Mouse (Mus musculus) myocyte (in vitro differentiated cells): ENCODE measurements around the gene Crx. TPM values are rescaled to one million over a fixed set of nuclear protein-coding genes. Genes with fewer than 3 reads are reported as not detected.

ENCODE experiments used
- H3K27me3 ChIP-seq: one replicate; pipeline ENCODE4 v1.6.1; 2011; ENCODE audit not compliant: control insufficient read depth, insufficient read depth, insufficient read length
- H3K36me3 ChIP-seq: one replicate; pipeline ENCODE4 v1.6.1; 2011; ENCODE audit not compliant: control insufficient read depth, insufficient read depth
- H3K4me2 ChIP-seq: one replicate; pipeline ENCODE4 v1.6.1; 2011; ENCODE audit warnings: low read depth, control low read depth
- H3K4me3 ChIP-seq: one replicate; pipeline ENCODE4 v1.5.1; 2011; ENCODE audit warnings: mild to moderate bottlenecking, control low read depth, moderate library complexity
- H3K79me2 ChIP-seq: one replicate; pipeline ENCODE4 v1.6.1; 2011; ENCODE audit not compliant: control insufficient read depth, insufficient read depth
- H3ac ChIP-seq: one replicate; pipeline ENCODE4 v1.6.1; 2011; ENCODE audit not compliant: control insufficient read depth, insufficient read length
- CEBPB ChIP-seq: IDR thresholded peaks from 2 replicates; pipeline ENCODE4 v1.6.1; 2011; ENCODE audit warnings: mild to moderate bottlenecking, moderate library complexity; ENCODE audit not compliant: poor library complexity, insufficient read depth, severe bottlenecking
- E2F4 ChIP-seq: IDR thresholded peaks from one replicate; pipeline ENCODE4 v1.6.1; 2011; ENCODE audit warnings: mild to moderate bottlenecking, control low read depth, moderate library complexity; ENCODE audit not compliant: insufficient read depth
- MAX ChIP-seq: IDR thresholded peaks from one replicate; pipeline ENCODE4 v1.6.1; 2011; ENCODE audit warnings: low read depth, mild to moderate bottlenecking, control low read depth
- MYOD1 ChIP-seq, 3 experiments: IDR thresholded peaks; one replicate each; pipeline ENCODE4 v1.6.1; 2011; ENCODE audit warnings: control low read depth in 2 of 3, low read depth in 2 of 3, mild to moderate bottlenecking in 2 of 3, moderate library complexity in 1 of 3; ENCODE audit not compliant: insufficient read length in 2 of 3, control insufficient read depth in 1 of 3
- MYOG ChIP-seq, 3 experiments: IDR thresholded peaks; one replicate each; pipeline ENCODE4 v1.6.1; 2011; ENCODE audit warnings: control low read depth in 2 of 3, low read depth in 2 of 3, mild to moderate bottlenecking in 2 of 3; ENCODE audit not compliant: insufficient read length in 2 of 3, control insufficient read depth in 1 of 3, insufficient read depth in 1 of 3
- POLR2A ChIP-seq: IDR thresholded peaks from one replicate; pipeline ENCODE4 v1.6.1; 2011; ENCODE audit warnings: low read depth, mild to moderate bottlenecking, control low read depth, moderate library complexity; ENCODE audit not compliant: insufficient read length
- POLR2AphosphoS2 ChIP-seq: IDR thresholded peaks from one replicate; pipeline ENCODE4 v1.6.1; 2011; ENCODE audit warnings: low read depth, control low read depth; ENCODE audit not compliant: insufficient read length
- REST ChIP-seq: IDR thresholded peaks from one replicate; pipeline ENCODE4 v1.6.1; 2011; ENCODE audit warnings: mild to moderate bottlenecking, control low read depth, moderate library complexity; ENCODE audit not compliant: insufficient read depth, insufficient read length
- SRF ChIP-seq: IDR thresholded peaks from one replicate; pipeline ENCODE4 v1.6.1; 2011; ENCODE audit warnings: low read depth; ENCODE audit not compliant: control insufficient read depth, insufficient read length
- TCF12 ChIP-seq: IDR thresholded peaks from one replicate; pipeline ENCODE4 v1.6.1; 2011; ENCODE audit warnings: mild to moderate bottlenecking, control low read depth; ENCODE audit not compliant: poor library complexity, insufficient read depth, severe bottlenecking
- TCF3 ChIP-seq: IDR thresholded peaks from one replicate; pipeline ENCODE4 v1.6.1; 2011; ENCODE audit warnings: low read depth, control low read depth; ENCODE audit not compliant: insufficient read length
- USF1 ChIP-seq: IDR thresholded peaks from one replicate; pipeline ENCODE4 v1.6.1; 2011; ENCODE audit warnings: low read depth, mild to moderate bottlenecking, control low read depth, moderate library complexity
- polyA plus RNA-seq: library from polyadenylated mRNA; unstranded; fragments of >200 nt; fragmentation: generic; extraction: Trizol; gene quantifications from one replicate; pipeline ENCODE4 v1.2.1, GENCODE M21; 2012; ENCODE audit warnings: missing spikeins

Gene Crx
- polyA plus RNA-seq, 1 experiment: not detected

- no peak overlapping the region for H3K4me2 ChIP-seq
- peaks cover 16% of the 10 kb centered on the region for H3K27me3 ChIP-seq
- peaks cover 4% of the 10 kb centered on the region for H3K36me3 ChIP-seq
- no peak overlapping the region for H3K4me3 ChIP-seq
- H3K79me2 ChIP-seq: no peaks in the 10 kb centered on the region
- TF ChIP-seq USF1 (no peak), MYOG (IDR thresholded peaks at IDR 0.05; ENCODE audit: control insufficient read depth in 1 of 3, insufficient read depth in 1 of 3, insufficient read length in 2 of 3, low read depth in 2 of 3) (no peak), TCF12 (no peak), SRF (no peak), MYOD1 (IDR thresholded peaks at IDR 0.05; ENCODE audit: control insufficient read depth in 1 of 3, insufficient read length in 2 of 3, low read depth in 2 of 3) (no peak), CEBPB (no peak), POLR2A (no peak), E2F4 (no peak), REST (no peak), TCF3 (no peak), POLR2AphosphoS2 (no peak), MAX (no peak)
- no peak overlapping the region for H3ac ChIP-seq
These were observed 32.4 kb upstream of the Crx start for GRCm38 (mm10) chr7:15912183-15912582.

DNA sequence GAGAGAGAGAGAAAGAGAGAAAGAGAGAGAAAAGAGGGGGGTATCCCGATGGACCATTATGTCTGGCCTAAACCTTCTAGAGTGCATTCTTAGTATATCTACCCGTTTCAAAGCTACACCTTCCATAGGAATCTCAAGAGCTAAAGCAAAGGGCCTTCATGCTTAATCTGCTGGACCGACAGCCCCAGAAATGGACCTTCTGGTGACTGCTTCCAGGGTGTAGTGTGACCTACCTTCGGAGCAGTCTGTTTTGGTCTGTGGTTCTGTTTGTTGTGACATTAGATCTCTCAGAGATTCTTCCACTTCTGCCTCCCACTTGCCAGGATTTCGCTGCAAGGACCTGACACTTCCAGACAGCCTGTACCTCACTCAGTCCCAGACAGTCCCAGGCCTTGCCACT is 30.8 kb upstream of the Crx start:
- Histone ChIP-seq H3ac (no peak overlapping the region), H3K4me2 (no peak overlapping the region), H3K79me2 (no peaks in the 10 kb centered on the region), H3K27me3 (peaks cover 19% of the 10 kb centered on the region), H3K4me3 (no peak overlapping the region), H3K36me3 (no peaks in the 10 kb centered on the region)
- TF ChIP-seq MYOG (IDR thresholded peaks at IDR 0.05; ENCODE audit: control insufficient read depth in 1 of 3, insufficient read depth in 1 of 3, insufficient read length in 2 of 3, low read depth in 2 of 3) (no peak), USF1 (no peak), CEBPB (no peak), MAX (no peak), TCF3 (no peak)

DNA sequence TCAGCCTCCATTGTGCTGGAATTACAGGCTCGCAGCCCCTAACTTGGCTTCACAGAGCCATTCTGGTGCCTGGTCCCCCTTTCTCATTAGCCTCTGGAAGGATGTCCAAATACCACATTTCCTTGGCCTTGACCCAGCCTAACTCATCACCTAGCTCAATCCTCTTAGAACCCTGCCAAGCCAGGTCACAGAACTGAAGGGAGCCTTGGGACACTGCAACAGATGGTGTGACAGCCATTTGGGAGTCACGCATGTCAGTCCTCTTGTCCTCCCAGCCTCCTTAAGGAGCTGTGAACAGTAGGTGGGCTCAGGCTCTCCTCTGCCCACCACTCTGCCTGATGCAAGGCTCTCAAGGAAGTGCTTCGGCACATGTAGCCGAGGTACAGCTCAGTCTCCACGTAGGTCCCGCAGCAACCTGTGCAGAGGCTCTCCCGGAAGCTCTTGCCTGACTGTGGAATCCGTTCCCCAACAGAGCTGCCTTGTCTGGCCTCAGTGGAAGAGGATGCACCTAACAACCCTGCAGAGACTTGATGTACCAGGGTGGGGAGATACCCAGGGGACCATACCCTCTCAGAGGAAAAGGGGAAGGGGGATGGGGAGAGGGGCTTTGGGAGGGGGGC is 28.3 kb upstream of the Crx start:
- H3K4me2 ChIP-seq: no peak overlapping the region
- H3ac ChIP-seq: no peak overlapping the region
- TF ChIP-seq POLR2A (no peak), E2F4 (no peak)
- peaks cover 31% of the 10 kb centered on the region for H3K27me3 ChIP-seq
- no peaks in the 10 kb centered on the region for H3K79me2 ChIP-seq
- H3K36me3 ChIP-seq: no peaks in the 10 kb centered on the region
- no peak overlapping the region for H3K4me3 ChIP-seq

- no peaks in the 10 kb centered on the region for H3K79me2 ChIP-seq
These were observed 26.8 kb upstream of the Crx start for GRCm38 (mm10) chr7:15906602-15907001.

DNA sequence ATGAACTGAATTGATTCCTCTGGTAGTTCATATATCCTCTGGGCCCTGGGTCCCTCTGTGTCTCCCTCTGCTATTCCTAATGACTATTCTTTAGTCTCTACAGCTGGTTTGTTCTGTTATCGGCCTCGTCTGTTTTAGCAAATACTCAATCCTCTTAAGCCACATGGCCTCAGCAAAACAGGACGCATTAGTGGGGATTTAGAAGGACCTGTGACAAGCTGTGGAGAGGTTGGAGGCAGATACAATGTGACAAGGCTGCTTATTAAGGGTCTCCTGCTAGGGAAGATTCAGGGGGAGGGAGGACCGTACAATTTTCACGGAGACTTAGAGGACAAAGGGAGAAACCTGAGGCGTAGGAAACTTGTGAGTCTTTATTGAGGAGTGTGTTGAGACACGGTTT is 26.1 kb upstream of the Crx start:
- Histone ChIP-seq H3K36me3 (no peaks in the 10 kb centered on the region), H3K27me3 (peaks cover 31% of the 10 kb centered on the region), H3K4me3 (no peak overlapping the region), H3ac (no peak overlapping the region), H3K79me2 (no peaks in the 10 kb centered on the region), H3K4me2 (no peak overlapping the region)
- TF ChIP-seq REST (no peak), USF1 (no peak), SRF (no peak), POLR2A (no peak)

More at GRCm38 (mm10) chr7:15906602-15907001, 26.8 kb upstream of the Crx start:
- H3K27me3 ChIP-seq: peaks cover 31% of the 10 kb centered on the region
- H3K4me3 ChIP-seq: no peak overlapping the region
- no peak overlapping the region for H3ac ChIP-seq
- no peak overlapping the region for H3K4me2 ChIP-seq
- no peaks in the 10 kb centered on the region for H3K36me3 ChIP-seq
- TF ChIP-seq POLR2AphosphoS2 (no peak), TCF3 (no peak), POLR2A (no peak), MYOG (IDR thresholded peaks at IDR 0.05; ENCODE audit: control insufficient read depth in 1 of 3, insufficient read depth in 1 of 3, insufficient read length in 2 of 3, low read depth in 2 of 3) (no peak)
